Mouse (Mus musculus) thymus, postnatal 14 days (tissue): ENCODE results near the gene Cyp2s1.

Experiments used
- DNase-seq: peaks from one replicate; pipeline ENCODE4 v3.0.0; 2021

The Cyp2s1 gene

GRCm38 (mm10) chr7:25780753-25781152 lies 36.0 kb downstream of the Cyp2s1 start:
- DNase-seq, result no peak

GRCm38 (mm10) chr7:25780021-25780420 lies 36.7 kb downstream of the Cyp2s1 start:
- DNase-seq, result no peak

- DNase-seq, result no peak
Observed at GRCm38 (mm10) chr7:25768229-25768628, 48.5 kb downstream of the Cyp2s1 start.

- no peak for DNase-seq
Observed at GRCm38 (mm10) chr7:25766108-25766507, 50.6 kb downstream of the Cyp2s1 start.

- no peak for DNase-seq
Observed at GRCm38 (mm10) chr7:25764221-25764620, 52.5 kb downstream of the Cyp2s1 start.

- DNase-seq, result no peak
Observed at GRCm38 (mm10) chr7:25763678-25764077, 53.0 kb downstream of the Cyp2s1 start.

- DNase-seq, result no peak
Observed at GRCm38 (mm10) chr7:25761354-25761753, 55.4 kb downstream of the Cyp2s1 start.

GRCm38 (mm10) chr7:25756011-25756410 lies 60.7 kb downstream of the Cyp2s1 start:
- peak; percentile 91 for DNase-seq

GRCm38 (mm10) chr7:25755468-25755833 lies 61.3 kb downstream of the Cyp2s1 start:
- DNase-seq, result peak; percentile 77

GRCm38 (mm10) chr7:25754738-25755467 lies 61.8 kb downstream of the Cyp2s1 start, which contains the start of gene Hnrnpul1:
Gene Hnrnpul1 (minus strand): TSS chr7:25754757.
- DNase-seq, result peak; percentile 98

GRCm38 (mm10) chr7:25754439-25754737 lies 62.3 kb downstream of the Cyp2s1 start:
- DNase-seq, result no peak

GRCm38 (mm10) chr7:25753643-25754438 lies 62.9 kb downstream of the Cyp2s1 start:
- DNase-seq, result no peak

GRCm38 (mm10) chr7:25753076-25753475 lies 63.6 kb downstream of the Cyp2s1 start:
- DNase-seq, result no peak
